Mouse (Mus musculus) liver, adult 2 months (tissue): ENCODE measurements at regions not wholly inside any gene's neighbourhood (a gene's known extent, or its start where the extent isn't known, plus 50 kb on each side); places are given as distances from the start of the nearest gene placed in this dataset.
A peak's percentile ranks its signal among the peaks of the same experiment; 100 is the strongest.

Source experiments
- DNase-seq: peaks from one replicate; pipeline ENCODE4 v3.0.0-alpha.2; 2011; ENCODE audit warnings: low read depth, low spot score; ENCODE audit errors: extremely low read depth
- H3K27ac ChIP-seq: fragments of 200-500 bp; replicated peaks from 2 replicates; pipeline ENCODE4 v1.5.1; 2012; ENCODE audit warnings: low read depth, mild to moderate bottlenecking, control low read depth, inconsistent platforms, low read length; ENCODE audit not compliant: insufficient read depth
- H3K27me3 ChIP-seq: fragments of 200-500 bp; 2 replicates; pipeline ENCODE4 v1.6.1; 2012; ENCODE audit warnings: mild to moderate bottlenecking, moderate library complexity, low read length, inconsistent platforms; ENCODE audit not compliant: control insufficient read depth, insufficient read depth
- H3K36me3 ChIP-seq: fragments of 200-500 bp; 2 replicates; pipeline ENCODE4 v1.6.1; 2012; ENCODE audit warnings: low read length, inconsistent platforms; ENCODE audit not compliant: control insufficient read depth, insufficient read depth
- H3K4me1 ChIP-seq: fragments of 200-500 bp; 2 replicates; pipeline ENCODE4 v1.6.1; 2011; ENCODE audit warnings: low read length; ENCODE audit not compliant: control insufficient read depth, insufficient read depth
- H3K4me3 ChIP-seq: fragments of 200-500 bp; 2 replicates; pipeline ENCODE4 v1.5.1; 2011; ENCODE audit warnings: low read depth, mild to moderate bottlenecking, control low read depth, low read length, moderate library complexity; ENCODE audit not compliant: insufficient read depth
- H3K79me2 ChIP-seq: fragments of 200-500 bp; 2 replicates; pipeline ENCODE4 v1.6.1; 2012; ENCODE audit warnings: inconsistent platforms, mild to moderate bottlenecking, low read length, moderate library complexity; ENCODE audit not compliant: control insufficient read depth, insufficient read depth
- H3K9ac ChIP-seq: fragments of 200-500 bp; 2 replicates; pipeline ENCODE4 v1.6.1; 2012; ENCODE audit warnings: low read depth, mild to moderate bottlenecking, control low read depth, inconsistent platforms, low read length
- CTCF ChIP-seq: fragments of 200-500 bp; IDR thresholded peaks from 2 replicates; pipeline ENCODE4 v1.5.1; 2011; ENCODE audit warnings: low read depth, low read length, control low read depth
- POLR2A ChIP-seq: fragments of 200-500 bp; IDR thresholded peaks from 2 replicates; pipeline ENCODE4 v1.6.1; 2011; ENCODE audit warnings: low read length, control low read depth; ENCODE audit not compliant: insufficient read depth; ENCODE audit errors: extremely low read depth
- WGBS: fragments of 180-500 bp; shearing (Covaris S2); methylation state at CpG from one replicate; pipeline ENCODE4 v1.1.7; 2018; 5-methylcytosine and 5-hydroxymethylcytosine counted together

GRCm38 (mm10) chrX:61046700-61047099 is 138.7 kb downstream of the Cdr1 start:
- no peaks in the 10 kb centered on the region for H3K36me3 ChIP-seq
- TF ChIP-seq CTCF, result peak; percentile 56
- TF ChIP-seq POLR2A, result no peak

DNA sequence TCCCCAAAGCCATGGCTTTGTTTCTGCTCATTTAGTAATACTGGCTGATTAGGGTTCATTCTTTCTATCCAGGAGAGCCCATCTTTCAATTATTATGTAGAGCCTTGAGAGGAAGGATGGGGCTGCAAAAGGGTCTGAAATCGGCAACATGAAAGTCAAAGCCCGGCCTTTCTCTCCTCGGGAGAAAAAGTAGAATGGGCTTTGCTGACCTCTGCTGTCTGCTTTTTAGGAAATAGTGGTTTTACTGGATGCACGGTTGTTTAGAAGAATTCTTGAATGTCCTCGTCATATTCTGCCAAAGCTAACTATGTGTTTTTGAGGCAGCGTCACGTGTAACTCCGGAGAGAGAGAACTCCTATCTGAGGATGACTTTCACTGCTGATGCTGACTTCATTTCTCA is 142.2 kb downstream of the Cdr1 start:
- H3K36me3 ChIP-seq, result no peaks in the 10 kb centered on the region
- H3K27me3 ChIP-seq, result no peaks in the 10 kb centered on the region
- no peaks in the 10 kb centered on the region for H3K4me1 ChIP-seq
- no peak overlapping the region for H3K4me3 ChIP-seq
- H3K27ac ChIP-seq, result no peak overlapping the region
- WGBS, result 46% methylated on average over 8 of the region's 8 CpGs
- no peak for DNase-seq
- H3K9ac ChIP-seq, result no peak overlapping the region
- TF ChIP-seq POLR2A, result no peak
- TF ChIP-seq CTCF, result no peak
- H3K79me2 ChIP-seq, result no peaks in the 10 kb centered on the region

More at GRCm38 (mm10) chrX:61046700-61047099, 138.7 kb downstream of the Cdr1 start:
- no peak overlapping the region for H3K9ac ChIP-seq
- H3K27me3 ChIP-seq, result no peaks in the 10 kb centered on the region
- 7% methylated on average over 6 of the region's 6 CpGs for WGBS
- no peak overlapping the region for H3K4me3 ChIP-seq
- H3K79me2 ChIP-seq, result no peaks in the 10 kb centered on the region
- H3K4me1 ChIP-seq, result no peaks in the 10 kb centered on the region
- no peak overlapping the region for H3K27ac ChIP-seq
- peak; percentile 15 for DNase-seq
